Mouse (Mus musculus) neural tube, embryonic 15.5 days (tissue): ENCODE results near the gene Uggt2. TPM values are rescaled to one million over a fixed set of nuclear protein-coding genes. Genes with fewer than 3 reads are reported as not detected.
A peak's percentile ranks its signal among the peaks of the same experiment; 100 is the strongest.

Source experiments
- ATAC-seq: fragments of 200-750 bp; cut with Nextera tagmentation; 2 replicates; pipeline ENCODE4 v1.8.0; 2017; ENCODE audit warnings: mild to moderate bottlenecking, moderate TSS enrichment, moderate library complexity; ENCODE audit not compliant: low FRiP score
- H3K27ac ChIP-seq: fragments of 300-500 bp; sonication (generic); replicated peaks from 2 replicates; pipeline ENCODE4 v1.5.1; 2015; ENCODE audit warnings: mild to moderate bottlenecking, inconsistent platforms
- H3K27me3 ChIP-seq: fragments of 300-500 bp; sonication (generic); replicated peaks from 2 replicates; pipeline ENCODE4 v1.6.1; 2015; ENCODE audit warnings: inconsistent platforms
- H3K36me3 ChIP-seq: fragments of 300-500 bp; sonication (generic); 2 replicates; pipeline ENCODE4 v1.6.1; 2015; ENCODE audit warnings: inconsistent platforms
- H3K4me1 ChIP-seq: fragments of 300-500 bp; sonication (generic); 2 replicates; pipeline ENCODE4 v1.6.1; 2015; ENCODE audit warnings: inconsistent platforms
- H3K4me2 ChIP-seq: fragments of 300-500 bp; sonication (generic); 2 replicates; pipeline ENCODE4 v1.6.1; 2015; ENCODE audit warnings: inconsistent platforms, mild to moderate bottlenecking, moderate library complexity
- H3K4me3 ChIP-seq: fragments of 300-500 bp; sonication (generic); replicated peaks from 2 replicates; pipeline ENCODE4 v1.5.1; 2015; ENCODE audit warnings: mild to moderate bottlenecking, inconsistent platforms
- H3K9ac ChIP-seq: fragments of 300-500 bp; sonication (generic); replicated peaks from 2 replicates; pipeline ENCODE4 v1.6.1; 2015; ENCODE audit warnings: mild to moderate bottlenecking, inconsistent platforms
- H3K9me3 ChIP-seq: fragments of 300-500 bp; sonication (generic); replicated peaks from 2 replicates; pipeline ENCODE4 v1.6.1; 2016; ENCODE audit warnings: inconsistent platforms
- WGBS: fragments of 180-500 bp; shearing (Covaris S2); methylation state at CpG from one replicate; pipeline ENCODE4 v1.1.7; 2015; ENCODE audit warnings: mixed read lengths; 5-methylcytosine and 5-hydroxymethylcytosine counted together
- polyA plus RNA-seq: library from polyadenylated mRNA; unstranded; fragments of >200 nt; fragmentation: Nextera tagmentation; extraction: Ambion mirVana; gene quantifications from 2 replicates; pipeline ENCODE4 v1.2.1, GENCODE M21; 2015

Uggt2 gene
- polyA plus RNA-seq, 1 experiment from 2014 or later = 19.8 TPM

DNA sequence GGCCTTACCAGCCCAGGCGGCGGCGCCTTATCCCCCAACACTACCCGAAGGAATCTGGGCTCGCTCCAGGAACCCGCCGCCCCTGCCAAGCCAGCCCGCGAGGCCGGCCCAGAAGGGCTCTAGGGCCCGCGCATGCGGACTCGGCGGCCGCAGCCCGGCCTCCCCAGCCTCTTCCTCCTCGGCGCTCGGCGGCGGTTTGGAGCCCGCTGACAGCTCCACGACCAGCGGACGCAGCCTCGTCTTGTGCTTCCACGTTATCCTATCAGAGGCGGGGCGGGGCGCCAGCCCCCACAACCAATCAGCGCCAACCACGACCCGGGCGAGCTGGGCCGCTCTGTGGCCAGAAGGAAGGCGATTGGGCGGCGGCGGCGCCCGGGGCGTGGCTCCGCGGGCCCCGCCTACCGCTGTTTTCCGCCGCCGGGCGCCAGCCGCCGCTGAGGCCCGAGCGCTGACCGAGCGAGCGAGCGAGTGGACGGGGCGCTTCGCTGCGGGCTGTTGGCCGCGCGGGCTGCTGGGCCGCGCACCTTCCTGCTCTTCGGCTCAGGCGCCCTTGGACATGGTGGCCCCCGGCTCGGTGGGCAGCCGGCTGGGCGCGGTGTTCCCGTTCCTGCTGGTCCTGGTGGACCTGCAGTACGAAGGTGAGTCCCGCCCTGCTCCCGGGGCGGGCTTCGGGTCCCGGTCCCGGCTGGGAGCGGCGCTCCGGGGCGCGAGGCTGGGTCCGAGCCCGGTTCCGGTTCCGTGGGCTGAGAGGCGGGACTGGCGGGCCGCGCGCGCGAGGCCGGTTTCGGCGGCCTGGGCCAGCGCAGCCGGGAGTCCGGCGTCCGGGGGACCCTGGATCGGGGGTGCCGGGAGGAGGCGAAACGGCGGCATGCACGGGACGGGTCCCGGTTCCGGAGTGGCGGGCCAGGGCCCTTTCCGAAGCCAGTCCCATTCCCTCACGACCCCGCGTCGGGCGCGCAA is 161.4 kb downstream of the Uggt2 start, which contains the start of gene Dnajc3:
Gene Dnajc3, plus strand, starts transcription at position 444 of the 960 bp plus-strand sequence.
- WGBS = under 1% methylated on average over 115 of the region's 124 CpGs

DNA sequence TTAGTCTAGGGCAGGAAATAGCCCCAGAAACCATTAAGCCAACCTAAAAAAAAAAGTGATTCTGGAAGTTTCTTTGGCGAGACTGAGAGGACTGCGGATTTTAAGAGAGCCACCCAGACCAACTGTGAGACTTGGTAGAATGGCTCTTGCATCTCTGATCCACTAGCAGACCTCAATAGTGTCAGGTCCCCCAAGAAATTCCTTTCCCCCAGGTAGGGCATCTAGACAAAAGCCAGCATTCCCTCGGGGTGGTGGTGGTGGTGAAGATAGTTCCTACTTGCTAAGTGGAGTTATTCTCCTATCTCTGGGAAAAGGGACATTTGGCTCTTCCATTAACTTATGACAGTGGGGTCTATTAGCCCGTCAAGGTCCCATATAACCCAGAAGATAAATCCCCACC is 162.3 kb downstream of the Uggt2 start:
- no peaks in the 10 kb centered on the region for H3K9me3 ChIP-seq
- peak overlapping the region; percentile 93 for H3K4me3 ChIP-seq
- peaks cover 31% of the 10 kb centered on the region for H3K4me1 ChIP-seq
- H3K9ac ChIP-seq = peak overlapping the region; percentile 67
- peak overlapping the region; percentile 76 for H3K4me2 ChIP-seq
- no peaks in the 10 kb centered on the region for H3K27me3 ChIP-seq
- peak; percentile 10; the same call in 1 of the 2 replicates for ATAC-seq
- WGBS = 30% methylated on average over 4 of the region's 4 CpGs
- H3K27ac ChIP-seq = peak overlapping the region; percentile 89
- H3K36me3 ChIP-seq = no peaks in the 10 kb centered on the region

More for the DNA sequence above, 161.4 kb downstream of the Uggt2 start, which contains the start of gene Dnajc3:
- H3K27ac ChIP-seq = peak within 1 kb of the TSS; percentile 89
- peak within 1 kb of the TSS; percentile 76 for H3K4me2 ChIP-seq
- H3K4me3 ChIP-seq = peak within 1 kb of the TSS; percentile 93
- no peaks in the 10 kb centered on the region for H3K9me3 ChIP-seq
- peak; percentile 100 for ATAC-seq
- peaks cover 34% of the 10 kb centered on the region for H3K4me1 ChIP-seq
- no peaks in the 10 kb centered on the region for H3K27me3 ChIP-seq
- H3K9ac ChIP-seq = peak within 1 kb of the TSS; percentile 91
- H3K36me3 ChIP-seq = no peaks in the 10 kb centered on the region

DNA sequence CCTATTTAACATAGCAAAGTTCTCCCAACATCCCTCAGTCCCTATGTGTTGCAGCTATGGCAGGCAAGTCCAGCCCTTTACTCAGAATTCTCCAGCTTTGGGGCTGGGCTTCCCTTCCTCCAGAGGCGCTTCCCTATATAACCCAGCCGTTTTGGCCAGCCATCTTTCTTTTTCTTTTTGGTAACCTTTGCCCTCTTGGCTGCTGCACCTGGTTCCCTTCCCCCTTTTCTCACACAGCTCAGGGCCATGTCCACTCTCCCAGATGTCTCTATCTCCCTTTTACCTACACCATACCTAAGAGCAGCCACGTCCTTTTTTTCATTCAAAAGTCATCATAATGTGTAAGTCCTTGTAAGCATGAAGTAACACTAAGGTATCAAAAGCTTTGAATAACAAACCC is 163.0 kb downstream of the Uggt2 start:
- Histone ChIP-seq H3K4me2 (no peak overlapping the region), H3K27ac (no peak overlapping the region), H3K9ac (no peak overlapping the region), H3K9me3 (no peaks in the 10 kb centered on the region), H3K4me3 (no peak overlapping the region), H3K27me3 (no peaks in the 10 kb centered on the region), H3K4me1 (peaks cover 28% of the 10 kb centered on the region), H3K36me3 (no peaks in the 10 kb centered on the region)
- WGBS = 63% methylated on average over 3 of the region's 3 CpGs
- ATAC-seq = no peak

Other genes with a start within 250 kb of the Uggt2 start
- gene Dzip1, start 174.0 kb downstream of the Uggt2 start, polyA plus RNA-seq = 86.1 and 100 TPM in 2 replicates
- 22.6 and 26.8 TPM in 2 replicates for gene Dnajc3, start 161.5 kb downstream of the Uggt2 start, polyA plus RNA-seq
- gene Hs6st3, start 38.9 kb upstream of the Uggt2 start, polyA plus RNA-seq = 2.0 and 2.1 TPM in 2 replicates